Mouse (Mus musculus): ENCODE data around the gene Slc35b2. TPM values are rescaled to one million over a fixed set of nuclear protein-coding genes. Genes with fewer than 3 reads are reported as not detected.

Slc35b2 gene
- polyA plus RNA-seq, 1 experiment from 2014 or later = 79.5 TPM

- Histone ChIP-seq H3K9ac (ENCODE audit: low read depth, low read length) (no peak overlapping the region), H3K9me3 (ENCODE audit: control insufficient read depth) (no peaks in the 10 kb centered on the region), H3K4me3 (ENCODE audit: low read depth, low read length) (no peak overlapping the region), H3K27ac (ENCODE audit: low read depth, low read length) (no peak overlapping the region), H3K27me3 (replicated peaks; ENCODE audit: control insufficient read depth, insufficient read depth, low read length) (no peaks in the 10 kb centered on the region), H3K4me1 (replicated peaks; ENCODE audit: control insufficient read depth, insufficient read depth, low read length) (0 out of 2 replicates have a peak, but pooled peaks cover 1% of the 10 kb centered on the region), H3K4me2 (replicated peaks; ENCODE audit: low read depth) (no peak overlapping the region), H3K36me3 (ENCODE audit: control insufficient read depth, insufficient read depth) (peaks cover 52% of the 10 kb centered on the region)
- no peak for TF ChIP-seq CTCF (IDR thresholded peaks at IDR 0.05; ENCODE audit: low read depth)
- 57% methylated on average over 18 of the region's 18 CpGs for WGBS
- no peak for ATAC-seq
Observed at GRCm38 (mm10) chr17:45566360-45567161, 2.9 kb downstream of the Slc35b2 start.

GRCm38 (mm10) chr17:45567162-45567601 lies 3.5 kb downstream of the Slc35b2 start:
- Histone ChIP-seq H3K4me1 (replicated peaks; ENCODE audit: control insufficient read depth, insufficient read depth, low read length) (peaks cover 6% of the 10 kb centered on the region; the same call in 1 of the 2 replicates), H3K9ac (ENCODE audit: low read depth, low read length) (no peak overlapping the region), H3K4me2 (replicated peaks; ENCODE audit: low read depth) (no peak overlapping the region), H3K9me3 (ENCODE audit: control insufficient read depth) (no peaks in the 10 kb centered on the region), H3K27me3 (replicated peaks; ENCODE audit: control insufficient read depth, insufficient read depth, low read length) (no peaks in the 10 kb centered on the region), H3K4me3 (ENCODE audit: low read depth, low read length) (no peak overlapping the region), H3K27ac (ENCODE audit: low read depth, low read length) (no peak overlapping the region), H3K36me3 (ENCODE audit: control insufficient read depth, insufficient read depth) (peaks cover 52% of the 10 kb centered on the region)
- no peak for ATAC-seq
- WGBS = 35% methylated on average over 4 of the region's 4 CpGs
- TF ChIP-seq CTCF (IDR thresholded peaks at IDR 0.05; ENCODE audit: low read depth) = no peak

GRCm38 (mm10) chr17:45568990-45569389 lies 5.3 kb downstream of the Slc35b2 start:
- Histone ChIP-seq H3K36me3 (ENCODE audit: control insufficient read depth, insufficient read depth) (peaks cover 52% of the 10 kb centered on the region), H3K4me3 (ENCODE audit: low read depth, low read length) (no peak overlapping the region), H3K27me3 (replicated peaks; ENCODE audit: control insufficient read depth, insufficient read depth, low read length) (no peaks in the 10 kb centered on the region), H3K4me1 (replicated peaks; ENCODE audit: control insufficient read depth, insufficient read depth, low read length) (peaks cover 6% of the 10 kb centered on the region; the same call in 1 of the 2 replicates), H3K9me3 (ENCODE audit: control insufficient read depth) (no peaks in the 10 kb centered on the region), H3K27ac (ENCODE audit: low read depth, low read length) (no peak overlapping the region), H3K9ac (ENCODE audit: low read depth, low read length) (no peak overlapping the region), H3K4me2 (replicated peaks; ENCODE audit: low read depth) (no peak overlapping the region)
- TF ChIP-seq CTCF (IDR thresholded peaks at IDR 0.05; ENCODE audit: low read depth) = no peak
- 79% methylated on average over 12 of the region's 12 CpGs for WGBS
- no peak for ATAC-seq

- Histone ChIP-seq H3K9me3 (ENCODE audit: control insufficient read depth) (no peaks in the 10 kb centered on the region), H3K27me3 (replicated peaks; ENCODE audit: control insufficient read depth, insufficient read depth, low read length) (no peaks in the 10 kb centered on the region), H3K9ac (ENCODE audit: low read depth, low read length) (no peak overlapping the region), H3K27ac (ENCODE audit: low read depth, low read length) (0 out of 2 replicates have a peak overlapping the region, but pooled peaks have one; percentile 1), H3K36me3 (ENCODE audit: control insufficient read depth, insufficient read depth) (peaks cover 52% of the 10 kb centered on the region), H3K4me2 (replicated peaks; ENCODE audit: low read depth) (no peak overlapping the region), H3K4me3 (ENCODE audit: low read depth, low read length) (no peak overlapping the region), H3K4me1 (replicated peaks; ENCODE audit: control insufficient read depth, insufficient read depth, low read length) (peaks cover 9% of the 10 kb centered on the region)
- 69% methylated on average over 4 of the region's 4 CpGs for WGBS
- TF ChIP-seq CTCF (IDR thresholded peaks at IDR 0.05; ENCODE audit: low read depth) = no peak
- no peak for ATAC-seq
Observed at GRCm38 (mm10) chr17:45569999-45570398, 6.3 kb downstream of the Slc35b2 start.

GRCm38 (mm10) chr17:45572103-45573086 lies 8.7 kb downstream of the Slc35b2 start:
- under 1% methylated on average over 55 of the region's 57 CpGs for WGBS
- peak overlapping the region; percentile 100 for H3K4me3 ChIP-seq (ENCODE audit: low read depth, low read length)

More at GRCm38 (mm10) chr17:45572103-45573086, 8.7 kb downstream of the Slc35b2 start:
- Histone ChIP-seq H3K36me3 (ENCODE audit: control insufficient read depth, insufficient read depth) (peaks cover 41% of the 10 kb centered on the region), H3K4me2 (replicated peaks; ENCODE audit: low read depth) (peak overlapping the region; percentile 86), H3K4me1 (replicated peaks; ENCODE audit: control insufficient read depth, insufficient read depth, low read length) (peaks cover 9% of the 10 kb centered on the region), H3K27ac (ENCODE audit: low read depth, low read length) (peak overlapping the region; percentile 95), H3K9ac (ENCODE audit: low read depth, low read length) (peak overlapping the region; percentile 97), H3K27me3 (replicated peaks; ENCODE audit: control insufficient read depth, insufficient read depth, low read length) (no peaks in the 10 kb centered on the region), H3K9me3 (ENCODE audit: control insufficient read depth) (no peaks in the 10 kb centered on the region)
- no peak for TF ChIP-seq CTCF (IDR thresholded peaks at IDR 0.05; ENCODE audit: low read depth)
- peak; percentile 59 for ATAC-seq

Measured in intestine, postnatal 0 days (tissue).